Mouse (Mus musculus) heart, postnatal 10 days (tissue): ENCODE results near the gene Tlx3. TPM values are rescaled to one million over a fixed set of nuclear protein-coding genes. Genes with fewer than 3 reads are reported as not detected.

ENCODE experiments used
- DNase-seq, 2 experiments: peaks; one replicate each; pipeline ENCODE4 v3.0.0; 2021
- intact Hi-C: fragments of 180-260 bp; cut with DNase I; formaldehyde crosslinking; loops from one replicate; pipeline ENCODE4 v1.15.1; 2025
- total RNA-seq, 2 experiments: library from RNA; stranded (reverse); gene quantifications; 2 replicates each; pipeline ENCODE4 v1.2.3; 2021

Tlx3 gene
- total RNA-seq, 2 experiments from 2014 or later = not detected

GRCm38 (mm10) chr11:33154459-33154858 is 48.9 kb downstream of the Tlx3 start:
- intact Hi-C loops = no loop called here
- no peak for DNase-seq

GRCm38 (mm10) chr11:33152997-33153396 is 50.4 kb downstream of the Tlx3 start:
- intact Hi-C loops = no loop called here

DNA sequence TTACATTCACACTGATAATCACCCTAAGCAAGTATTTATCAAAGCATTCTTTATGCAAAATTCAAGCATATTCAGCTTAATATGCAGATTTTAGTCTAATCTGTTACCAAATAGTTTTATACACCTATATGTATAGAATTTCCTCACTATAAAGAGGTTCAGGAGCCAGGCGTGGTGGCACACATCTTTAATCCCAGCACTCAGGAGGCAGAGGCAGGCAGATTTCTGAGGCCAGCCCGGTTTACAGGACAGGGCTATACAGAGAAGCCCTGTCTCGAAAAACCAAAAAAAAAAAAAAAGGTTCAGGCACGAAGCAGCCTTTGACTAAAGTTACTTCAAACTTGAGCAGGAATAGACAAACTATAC is 51.6 kb downstream of the Tlx3 start:
- DNase-seq = no peak
- intact Hi-C loops = no loop called here

More at GRCm38 (mm10) chr11:33152997-33153396, 50.4 kb downstream of the Tlx3 start:
- DNase-seq = no peak

DNA sequence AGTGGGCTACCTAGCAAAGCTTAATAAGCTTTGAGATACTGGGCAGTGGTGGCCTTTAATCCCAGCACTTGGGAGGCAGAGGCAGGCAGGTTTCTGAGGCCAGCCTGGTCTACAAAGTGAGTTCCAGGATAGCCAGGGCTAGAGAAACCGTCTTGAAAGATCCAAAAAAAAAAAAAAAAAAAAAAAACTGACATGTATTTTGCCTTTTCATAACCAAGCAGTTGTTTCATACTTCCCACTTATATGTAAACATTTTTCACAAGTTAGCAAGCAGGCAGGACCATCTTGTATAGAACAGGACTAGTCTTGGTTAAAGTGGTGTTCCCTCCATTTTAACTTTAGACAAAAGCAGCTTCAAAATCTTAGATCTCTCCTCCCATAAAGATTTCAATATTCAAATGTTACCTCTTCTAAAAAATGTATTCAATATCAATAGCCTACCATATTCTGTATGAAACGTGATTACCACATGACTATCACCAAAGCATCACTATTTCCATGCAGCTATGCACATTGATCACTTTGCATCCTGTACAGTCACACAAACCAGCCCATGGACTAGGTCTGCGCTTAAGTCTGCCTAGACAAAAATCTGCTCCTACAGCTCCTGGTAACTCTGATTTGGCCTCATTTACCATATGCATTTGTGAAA is 52.1 kb downstream of the Tlx3 start:
- intact Hi-C loops = no loop called here
- no peak for DNase-seq

Other genes starting within 250 kb of the Tlx3 start
- 1 to 10 TPM; 6.1 to 7.3 TPM for gene Fgf18, start 56.2 kb downstream of the Tlx3 start, total RNA-seq
- 100 to 1,000 TPM; 202 to 225 TPM for gene Npm1, start 40.4 kb downstream of the Tlx3 start, total RNA-seq
- not detected for gene Gm12117, start 73.1 kb upstream of the Tlx3 start, total RNA-seq